Mouse (Mus musculus): ENCODE results near the gene Pik3cb.

DNA sequence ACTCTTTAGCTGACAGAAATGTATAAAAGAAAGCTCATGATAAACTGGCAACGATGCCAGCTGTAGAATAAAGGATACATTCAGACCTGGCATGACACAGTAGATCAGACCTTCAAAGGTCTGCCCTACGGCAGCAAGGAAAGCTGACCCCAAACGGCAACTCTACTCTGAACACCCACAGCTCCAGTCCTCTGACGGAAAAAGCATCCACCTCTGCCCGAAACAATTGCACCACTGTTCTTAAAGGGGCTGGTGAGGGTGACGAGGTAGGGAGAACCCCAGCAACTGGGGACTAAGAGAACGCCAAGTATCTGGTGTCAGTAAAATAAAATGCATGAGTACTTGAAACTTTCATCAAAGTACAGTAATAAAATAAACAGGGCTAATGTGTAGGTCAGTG lies 12.8 kb downstream of the Pik3cb start:
- no peak for TF ChIP-seq CTCF (IDR thresholded peaks at IDR 0.05; ENCODE audit: low read depth)
- no peak for TF ChIP-seq EP300 (IDR thresholded peaks at IDR 0.05; ENCODE audit: low read depth)
